Mouse (Mus musculus) G1E (cell line): ENCODE measurements around the gene Vrk1.

Experiments used
- CTCF ChIP-seq: IDR thresholded peaks from 2 replicates; pipeline ENCODE4 v1.5.1; 2012; ENCODE audit warnings: low read depth, low read length, inconsistent platforms, mixed read lengths
- GATA1 ChIP-seq: IDR thresholded peaks from 2 replicates; pipeline ENCODE4 v1.6.1; 2012; ENCODE audit warnings: borderline replicate concordance, low read length, inconsistent platforms, mixed read lengths
- GATA2 ChIP-seq: IDR thresholded peaks from 2 replicates; pipeline ENCODE4 v1.6.1; 2012; ENCODE audit warnings: low read depth, low read length, inconsistent platforms, borderline replicate concordance
- POLR2AphosphoS5 ChIP-seq: IDR thresholded peaks from 2 replicates; pipeline ENCODE4 v1.6.1; 2012; ENCODE audit warnings: low read depth, low read length, inconsistent platforms; ENCODE audit not compliant: insufficient replicate concordance
- TAL1 ChIP-seq: conservative IDR thresholded peaks from 2 replicates; pipeline ENCODE4 v1.6.1; 2012; ENCODE audit warnings: low read depth, low read length, inconsistent platforms, mixed read lengths

DNA sequence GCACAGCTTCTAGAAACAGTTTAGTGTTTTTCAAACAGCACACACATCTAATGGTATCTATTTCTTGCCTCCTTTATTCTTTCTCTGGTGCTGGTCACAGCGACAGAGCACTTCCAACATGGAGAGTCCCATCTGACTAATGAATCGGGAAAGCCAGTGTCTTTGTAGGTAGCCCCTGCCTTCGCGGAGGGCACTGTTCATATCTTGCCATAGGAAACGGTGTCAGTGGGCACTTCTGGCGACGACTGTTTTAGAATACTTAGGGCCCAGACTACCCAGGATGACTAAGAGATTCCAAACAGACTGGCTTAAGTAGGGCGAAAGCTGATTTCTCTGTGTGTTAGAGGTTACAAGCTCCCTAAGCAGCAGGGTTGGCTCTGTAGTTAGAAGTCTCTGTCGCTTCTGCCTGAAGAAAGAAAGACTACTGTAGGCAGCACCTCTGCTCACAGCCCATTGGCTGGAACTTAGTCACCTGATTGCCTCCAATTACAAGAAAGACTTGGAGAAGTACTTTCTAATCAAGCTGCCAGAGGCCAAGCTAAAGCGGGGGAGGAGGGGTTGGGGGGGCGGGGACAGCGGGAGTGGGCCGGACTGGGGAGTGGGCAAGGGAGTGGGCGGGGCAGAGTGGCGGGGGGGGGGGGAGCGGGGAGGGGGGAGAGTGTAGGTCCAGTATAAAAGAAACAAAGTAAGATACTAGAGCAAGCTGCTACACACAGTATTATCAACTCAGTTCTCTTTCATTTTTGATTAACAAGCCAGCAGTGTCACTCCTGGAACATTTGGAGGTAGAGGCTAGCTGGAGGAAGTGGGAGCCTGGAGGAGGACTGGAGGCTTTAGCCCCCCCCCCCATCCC, 28.7 kb upstream of the Vrk1 start:
- TF ChIP-seq CTCF, result no peak
- TF ChIP-seq GATA1, result no peak
- no peak for TF ChIP-seq TAL1
- no peak for TF ChIP-seq POLR2AphosphoS5
- TF ChIP-seq GATA2, result no peak
